Mouse (Mus musculus): ENCODE data around the gene Gpr89.
A peak's percentile ranks its signal among the peaks of the same experiment; 100 is the strongest.

DNA sequence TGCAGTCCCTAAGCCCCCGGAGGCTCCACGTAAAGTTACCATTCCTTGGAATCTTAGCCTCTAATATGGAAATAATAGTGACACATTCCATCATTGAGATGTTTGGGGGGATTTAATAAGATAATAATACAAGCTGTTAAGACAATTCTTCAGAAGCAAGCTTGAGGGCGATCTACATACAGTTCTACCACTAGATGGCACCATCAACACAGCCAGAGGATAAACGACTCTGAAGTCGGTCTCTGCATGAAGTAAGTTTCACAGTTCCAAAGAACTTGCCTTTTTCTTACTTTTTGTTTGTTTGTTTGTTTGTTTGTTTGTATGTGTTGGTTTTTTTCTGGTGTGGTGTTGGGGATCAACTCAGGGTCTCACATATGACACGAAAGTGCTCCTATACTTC lies 31.1 kb upstream of the Gpr89 start:
- TF ChIP-seq POLR2A (IDR thresholded peaks at IDR 0.05; ENCODE audit: low read depth, low read length) (no peak), CTCF (conservative IDR thresholded peaks at IDR 0.05; ENCODE audit: insufficient read depth, insufficient read length, low read depth, low read length) (peak; percentile 40; the same call in 1 of the 2 replicates)
